Mouse (Mus musculus) thymus, adult 2 months (tissue): ENCODE measurements around the gene Vat1.

Experiments
- CTCF ChIP-seq: fragments of 200-500 bp; IDR thresholded peaks from 2 replicates; pipeline ENCODE4 v1.5.1; 2012; ENCODE audit warnings: mild to moderate bottlenecking, control low read depth, low read length, moderate library complexity, borderline replicate concordance; ENCODE audit not compliant: control insufficient read depth, poor library complexity, insufficient read depth; ENCODE audit errors: extremely low read depth
- POLR2A ChIP-seq: fragments of 200-500 bp; IDR thresholded peaks from 2 replicates; pipeline ENCODE4 v1.6.1; 2012; ENCODE audit warnings: mild to moderate bottlenecking, low read length, control low read depth, moderate library complexity; ENCODE audit not compliant: control insufficient read depth, poor library complexity, insufficient read depth; ENCODE audit errors: extremely low read depth

DNA sequence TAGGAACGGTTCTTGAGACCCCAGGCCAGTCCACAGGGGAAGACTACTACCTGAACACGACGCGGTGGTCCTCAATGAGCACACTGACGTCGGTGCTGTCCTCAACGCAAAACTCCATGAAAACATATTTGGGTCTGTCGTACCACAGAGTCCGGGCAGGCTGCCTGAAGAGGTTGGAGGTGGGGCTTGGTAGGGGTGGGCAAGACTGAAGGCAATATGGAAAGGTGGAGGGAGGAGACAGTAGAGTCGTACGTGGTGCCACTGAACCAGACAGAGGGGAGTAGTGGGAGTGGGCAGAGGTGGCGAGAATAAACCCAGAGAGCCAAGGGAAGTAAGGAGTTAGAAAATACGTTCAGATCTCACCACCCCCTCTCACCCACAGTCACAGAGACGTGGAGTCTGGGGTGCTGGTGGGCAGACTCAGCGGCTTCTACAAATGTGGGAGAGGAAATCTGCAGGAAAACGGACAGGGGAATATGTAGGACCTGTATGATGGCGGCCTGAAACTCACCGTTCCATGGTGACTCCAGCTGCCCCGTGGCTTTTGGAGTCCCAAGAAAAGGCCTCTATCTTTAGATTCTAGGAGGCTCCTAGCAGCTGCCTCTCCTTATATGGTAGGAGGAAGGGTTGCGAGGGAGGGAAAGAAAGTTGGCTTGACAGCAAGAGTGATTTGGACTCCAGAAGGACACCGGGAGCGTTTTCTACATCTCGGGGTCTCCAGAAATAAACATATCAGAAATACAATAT, 41.8 kb downstream of the Vat1 start, which contains the start of gene Gm27029:
- no peak for TF ChIP-seq POLR2A
- TF ChIP-seq CTCF: no peak
